Mouse (Mus musculus): ENCODE results near the gene Gm44596.

- TF ChIP-seq CTCF (IDR thresholded peaks at IDR 0.05; ENCODE audit: low read depth, low read length) (no peak), POLR2A (IDR thresholded peaks at IDR 0.05; ENCODE audit: extremely low read depth, insufficient read depth, low read length) (no peak)
Observed at GRCm38 (mm10) chr6:128341956-128342723, 33.2 kb upstream of the Gm44596 start.
